Mouse (Mus musculus) CH12.LX (cell line): ENCODE data around the gene Kcnc2.
A peak's percentile ranks its signal among the peaks of the same experiment; 100 is the strongest.

Source experiments
- CTCF ChIP-seq, 2 experiments: IDR thresholded peaks in 1 of 2; conservative IDR thresholded peaks in 1 of 2; 2 replicates each; pipeline ENCODE4 v1.5.1; 2011 to 2012; ENCODE audit warnings: low read depth in 2 of 2, low read length in 2 of 2, improper control_type of control experiment in 1 of 2, inconsistent platforms in 1 of 2, mild to moderate bottlenecking in 1 of 2, moderate library complexity in 1 of 2
- EP300 ChIP-seq: IDR thresholded peaks from 2 replicates; pipeline ENCODE4 v1.6.1; 2011; ENCODE audit warnings: low read length, improper control_type of control experiment
- KAT2A ChIP-seq: IDR thresholded peaks from 2 replicates; pipeline ENCODE4 v1.6.1; 2012; ENCODE audit warnings: low read length, improper control_type of control experiment, inconsistent platforms; ENCODE audit not compliant: insufficient replicate concordance
- MAFK ChIP-seq: IDR thresholded peaks from 2 replicates; pipeline ENCODE4 v1.6.1; 2011; ENCODE audit warnings: low read length, improper control_type of control experiment; ENCODE audit not compliant: insufficient replicate concordance
- MAX ChIP-seq: IDR thresholded peaks from 2 replicates; pipeline ENCODE4 v1.6.1; 2011; ENCODE audit warnings: low read length, improper control_type of control experiment
- MXI1 ChIP-seq: IDR thresholded peaks from 2 replicates; pipeline ENCODE4 v1.6.1; 2011; ENCODE audit warnings: mild to moderate bottlenecking, low read depth, low read length, improper control_type of control experiment
- POLR2A ChIP-seq: IDR thresholded peaks from 2 replicates; pipeline ENCODE4 v1.6.1; 2011; ENCODE audit warnings: low read depth, mild to moderate bottlenecking, improper control_type of control experiment, low read length
- POLR2AphosphoS2 ChIP-seq: IDR thresholded peaks from 2 replicates; pipeline ENCODE4 v1.6.1; 2011; ENCODE audit warnings: low read depth, low read length, improper control_type of control experiment
- RCOR1 ChIP-seq: conservative IDR thresholded peaks from 2 replicates; pipeline ENCODE4 v1.6.1; 2012; ENCODE audit warnings: low read depth, mild to moderate bottlenecking, inconsistent platforms, low read length, improper control_type of control experiment
- TBP ChIP-seq: conservative IDR thresholded peaks from 2 replicates; pipeline ENCODE4 v1.6.1; 2011; ENCODE audit warnings: low read depth, low read length, improper control_type of control experiment
- TCF12 ChIP-seq: IDR thresholded peaks from 2 replicates; pipeline ENCODE4 v1.6.1; 2014; ENCODE audit warnings: low read depth, mild to moderate bottlenecking, inconsistent platforms, low read length, improper control_type of control experiment
- UBTF ChIP-seq: IDR thresholded peaks from 2 replicates; pipeline ENCODE4 v1.6.1; 2012; ENCODE audit warnings: low read depth, mild to moderate bottlenecking, inconsistent platforms, low read length, improper control_type of control experiment, moderate library complexity
- ZKSCAN1 ChIP-seq: IDR thresholded peaks from 2 replicates; pipeline ENCODE4 v1.6.1; 2012; ENCODE audit warnings: low read depth, inconsistent platforms, low read length, improper control_type of control experiment, borderline replicate concordance
- ZNF384 ChIP-seq: IDR thresholded peaks from 2 replicates; pipeline ENCODE4 v1.6.1; 2012; ENCODE audit warnings: low read depth, low read length, improper control_type of control experiment, inconsistent platforms

- TF ChIP-seq KAT2A: no peak
- no peak for TF ChIP-seq CTCF (conservative IDR thresholded peaks at IDR 0.05 in 1 of 2, IDR thresholded peaks at IDR 0.05 in 1 of 2; ENCODE audit: low read depth in 2 of 2, low read length in 2 of 2)
- no peak for TF ChIP-seq UBTF
- no peak for TF ChIP-seq POLR2A
- TF ChIP-seq TCF12: no peak
- no peak for TF ChIP-seq ZNF384
- TF ChIP-seq EP300: peak; percentile 92
- no peak for TF ChIP-seq MXI1
- TF ChIP-seq TBP: no peak
- TF ChIP-seq MAFK: no peak
- peak; percentile 72; the same call in 1 of the 2 replicates for TF ChIP-seq MAX
- TF ChIP-seq POLR2AphosphoS2: no peak
- TF ChIP-seq ZKSCAN1: no peak
- no peak for TF ChIP-seq RCOR1
Measured at GRCm38 (mm10) chr10:112474122-112474810, 203.3 kb downstream of the Kcnc2 start.
